Mouse (Mus musculus): ENCODE measurements at regions not wholly inside any gene's neighbourhood (a gene's known extent, or its start where the extent isn't known, plus 50 kb on each side); places are given as distances from the start of the nearest gene placed in this dataset.

DNA sequence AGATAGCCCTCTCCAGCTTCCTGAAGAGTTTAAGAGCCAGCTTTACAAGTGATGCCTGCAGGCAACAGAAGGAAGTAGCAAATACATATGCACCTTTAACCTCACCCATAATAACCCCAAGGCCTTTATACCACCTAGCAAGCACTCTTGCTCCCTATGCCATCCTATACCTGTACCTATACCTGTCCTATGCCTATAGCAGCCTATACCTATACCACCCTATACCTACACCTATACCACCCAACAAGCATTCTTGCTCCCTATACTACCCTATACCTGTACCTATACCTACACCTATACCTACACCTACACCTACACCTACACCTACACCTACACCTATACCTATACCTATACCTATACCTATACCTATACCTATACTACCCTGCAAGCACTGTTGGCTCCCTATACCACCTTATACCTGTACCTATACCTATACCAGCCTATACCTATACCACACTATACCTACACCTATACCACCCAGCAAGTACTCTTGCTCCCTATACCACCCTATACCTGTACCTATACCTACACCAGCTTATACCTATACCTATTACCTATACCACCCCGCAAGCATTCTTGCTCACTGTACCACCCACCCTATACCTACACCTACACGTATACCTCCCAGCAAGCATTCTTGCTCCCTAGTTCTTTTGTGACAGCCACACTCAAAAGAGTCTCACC, 120.9 kb downstream of the Mycn start:
- no peak for DNase-seq (ENCODE audit: low spot score in 2 of 2)

- no peak for DNase-seq (ENCODE audit: low spot score in 2 of 2)
Observed at GRCm38 (mm10) chr12:12819746-12820145, 122.0 kb downstream of the Mycn start.

DNA sequence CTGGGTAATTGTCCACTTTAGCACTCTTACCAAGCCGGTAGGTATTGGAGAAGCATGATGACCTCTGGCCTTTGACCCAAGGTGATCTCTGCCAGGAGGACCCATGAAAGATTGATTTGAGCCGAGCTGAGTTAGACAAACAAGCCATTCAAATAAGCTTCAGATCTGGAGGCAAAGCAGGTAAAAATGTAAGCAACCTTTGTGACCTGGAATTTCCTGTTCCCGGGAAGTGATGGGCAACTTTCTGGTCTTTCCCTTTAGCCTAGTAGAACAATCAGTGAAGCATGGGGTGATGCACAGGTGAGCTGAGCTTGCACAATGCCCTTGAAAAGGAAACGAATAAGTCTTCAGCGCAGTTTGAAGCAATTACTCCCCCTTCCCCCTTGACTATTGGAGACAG, 127.0 kb downstream of the Mycn start:
- no peak for DNase-seq (ENCODE audit: low spot score in 2 of 2)

DNA sequence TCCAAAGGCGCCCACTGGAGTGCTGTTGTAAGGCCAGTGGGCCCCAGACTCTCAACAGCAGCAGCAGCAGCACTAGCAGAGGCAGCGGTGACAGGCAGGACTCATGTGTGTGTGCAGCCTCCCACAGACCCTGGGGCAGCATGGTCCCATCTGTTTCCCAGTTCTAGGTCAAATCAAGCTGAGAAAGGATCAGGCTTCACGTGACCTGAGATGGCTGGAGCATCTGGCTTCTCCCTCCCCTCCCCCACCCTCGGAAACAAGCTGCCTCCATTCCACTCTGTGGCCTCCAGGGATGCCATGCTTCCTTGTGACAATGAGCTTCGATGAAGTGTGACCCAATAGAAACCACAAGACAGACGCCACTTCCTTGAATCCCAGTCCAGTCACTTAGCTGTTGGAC, 128.8 kb downstream of the Mycn start:
- DNase-seq (ENCODE audit: low spot score in 2 of 2) = no peak

DNA sequence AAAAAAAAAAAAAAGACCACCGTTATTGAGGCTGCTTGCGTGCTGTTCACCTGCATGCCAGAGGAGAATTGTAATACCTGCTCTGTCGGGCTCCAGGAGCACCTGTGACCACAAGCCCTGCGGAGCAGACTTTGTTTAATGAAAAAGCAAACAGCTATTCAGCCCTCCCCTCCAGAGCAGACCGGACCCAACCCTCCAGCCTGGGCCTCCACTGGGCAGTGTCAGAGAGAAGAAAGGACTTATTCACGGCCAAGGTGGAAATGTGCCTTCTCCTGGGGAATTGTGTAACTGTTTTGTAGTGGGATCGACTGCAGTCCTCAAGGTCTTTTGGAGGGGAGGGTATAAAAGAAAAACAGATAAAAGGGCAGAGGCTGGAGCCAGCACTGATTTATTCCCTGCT, 130.8 kb downstream of the Mycn start:
- DNase-seq (ENCODE audit: low spot score in 2 of 2) = no peak

DNA sequence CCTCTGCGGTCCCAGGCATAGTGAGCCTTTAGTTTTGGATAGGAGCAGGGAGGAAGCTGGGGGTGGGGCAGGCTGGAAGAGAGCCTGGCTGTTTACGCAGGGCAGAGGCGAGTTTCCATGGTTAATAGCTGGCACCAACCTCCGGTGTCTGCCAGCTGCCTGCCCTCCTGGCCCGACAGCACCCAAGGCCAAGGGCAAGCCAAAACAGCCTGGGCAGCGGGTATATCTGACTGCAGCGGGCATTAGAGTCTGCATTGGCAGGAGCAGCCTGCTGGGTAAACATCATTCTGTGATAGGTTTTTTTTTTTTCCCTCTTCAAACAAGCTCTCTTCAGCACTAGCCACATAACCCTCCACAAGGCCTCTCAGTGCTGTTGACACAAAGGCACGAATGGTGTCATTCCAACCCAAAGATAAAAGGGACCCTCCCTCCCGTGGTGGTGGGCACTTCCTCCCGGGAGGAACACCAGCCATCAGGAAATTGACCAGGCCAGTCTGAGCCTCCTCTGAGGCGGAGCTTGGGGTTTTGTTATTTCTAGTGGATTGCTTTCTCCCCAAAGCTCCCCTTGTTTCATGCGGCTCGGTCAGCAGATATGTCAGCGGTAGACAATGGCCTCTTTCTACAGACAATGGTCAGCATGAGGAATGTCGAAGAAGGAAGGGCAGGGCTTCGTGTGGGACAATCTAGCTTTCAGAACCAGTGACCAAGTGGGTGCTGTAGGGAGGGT, 131.4 kb downstream of the Mycn start:
- peak; percentile 68 to 77 for DNase-seq (ENCODE audit: low spot score in 2 of 2)

- no peak for DNase-seq (ENCODE audit: low spot score in 2 of 2)
Observed at GRCm38 (mm10) chr12:12808120-12808519, 133.6 kb downstream of the Mycn start.

DNA sequence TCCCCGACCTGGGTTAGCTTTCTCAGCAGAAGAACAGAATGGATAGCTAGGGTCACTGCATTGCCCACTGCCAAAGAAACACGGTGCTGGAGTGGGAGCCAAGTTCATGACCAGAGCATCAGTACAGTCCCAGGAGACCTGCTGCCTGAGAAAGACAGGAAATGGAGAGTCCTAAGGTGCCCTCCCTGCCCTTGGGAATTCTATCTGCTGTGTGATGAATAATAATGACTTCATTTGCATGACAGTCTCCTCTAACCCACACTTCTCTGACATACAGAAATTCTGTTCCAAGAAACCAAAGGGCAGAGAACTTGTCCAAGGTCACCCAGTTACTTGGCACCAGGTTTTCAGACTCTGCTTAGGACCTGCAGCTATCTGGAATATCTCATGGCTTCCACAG, 138.1 kb downstream of the Mycn start:
- DNase-seq (ENCODE audit: low spot score in 2 of 2) = no peak

DNA sequence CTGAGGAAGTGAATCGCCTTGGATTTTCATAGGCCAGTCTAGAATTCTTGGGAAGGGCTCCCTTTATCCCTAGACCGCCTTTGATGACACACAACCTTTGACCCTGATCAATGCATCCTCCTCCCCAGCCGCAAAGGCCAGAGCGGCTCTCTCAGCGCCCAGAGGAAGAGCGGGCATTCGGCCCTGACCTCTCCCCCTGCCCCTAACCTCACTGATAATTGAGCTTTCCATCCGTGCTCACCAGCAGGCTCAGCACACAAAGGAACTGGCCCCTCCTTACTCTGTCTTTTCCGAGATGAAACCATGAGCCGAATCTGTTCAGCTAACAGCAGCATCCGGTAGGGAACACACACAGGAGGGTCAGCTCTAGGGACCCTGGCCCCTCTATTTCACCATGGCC, 139.3 kb downstream of the Mycn start:
- DNase-seq (ENCODE audit: low spot score in 2 of 2) = no peak

DNA sequence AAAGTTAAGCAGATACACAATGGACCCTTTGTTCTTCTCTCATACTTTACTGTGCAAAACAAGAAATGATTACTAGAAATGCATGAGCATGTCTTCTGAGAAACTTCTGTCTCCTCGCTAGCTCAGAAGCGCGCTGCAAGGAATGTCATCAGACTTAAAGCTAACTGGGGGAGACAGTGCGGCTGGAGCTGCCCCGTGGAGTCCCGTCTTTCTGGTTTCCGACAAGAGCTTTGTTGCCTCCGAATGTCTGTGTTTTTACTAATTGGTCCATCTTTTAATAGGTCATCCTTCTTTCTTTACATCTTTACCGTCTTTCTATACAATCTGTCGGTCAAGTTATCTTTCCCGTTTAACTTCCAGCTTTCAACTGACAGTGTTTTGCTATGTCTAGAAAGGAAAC, 140.0 kb downstream of the Mycn start:
- no peak for DNase-seq (ENCODE audit: low spot score in 2 of 2)

- DNase-seq (ENCODE audit: low spot score in 2 of 2) = no peak
Observed at GRCm38 (mm10) chr12:12800120-12800519, 141.6 kb downstream of the Mycn start.

DNA sequence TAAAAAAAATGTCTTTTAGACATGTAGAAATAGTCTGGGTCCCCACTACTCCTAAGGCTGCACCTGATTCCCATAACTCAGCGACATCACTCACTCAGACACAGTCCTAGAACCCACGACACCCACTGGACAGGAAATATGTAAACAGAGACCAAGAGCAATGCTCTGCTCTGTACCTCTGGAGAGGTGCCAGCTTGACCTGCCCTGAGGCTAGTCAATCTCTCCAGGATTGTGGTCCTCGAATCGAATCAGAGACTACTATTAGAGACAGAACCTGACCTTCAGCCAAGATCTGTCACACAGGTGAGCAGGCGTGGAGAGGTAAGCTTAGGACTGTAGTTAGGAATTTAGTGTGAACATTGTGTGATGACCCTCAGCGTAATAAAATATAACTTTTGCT, 152.7 kb downstream of the Mycn start:
- no peak for DNase-seq (ENCODE audit: low spot score in 2 of 2)

DNA sequence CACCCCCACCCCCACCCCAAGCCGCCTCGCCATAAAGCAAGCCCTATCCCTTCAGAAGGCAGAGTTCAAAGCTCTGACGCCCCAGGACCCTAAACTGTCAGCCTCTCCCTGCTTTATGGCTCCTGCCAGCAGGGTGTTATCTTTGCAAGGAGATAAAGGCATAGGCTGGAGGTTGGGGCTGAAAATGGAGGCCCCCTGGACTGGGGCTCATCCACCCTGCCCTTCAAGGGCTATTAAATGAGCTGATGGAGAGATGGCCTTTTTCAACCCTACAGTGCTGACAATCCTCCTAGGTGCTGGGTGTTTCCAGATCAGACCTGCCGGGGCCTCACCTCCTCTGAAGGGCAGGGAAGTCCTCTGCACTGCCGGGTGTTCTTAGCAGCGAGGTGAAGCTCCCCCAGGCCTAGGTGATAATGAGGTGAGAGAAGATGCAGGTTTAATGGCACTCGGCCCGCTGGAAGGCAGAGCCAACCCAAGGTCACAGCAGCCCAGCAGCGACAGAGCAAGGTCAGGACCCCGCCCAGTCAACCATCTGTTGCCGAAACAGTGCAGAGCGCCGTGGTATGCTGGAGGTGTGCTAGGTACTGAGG, 153.4 kb downstream of the Mycn start:
- DNase-seq (ENCODE audit: low spot score in 2 of 2) = no peak

- DNase-seq (ENCODE audit: low spot score in 2 of 2) = no peak
Observed at GRCm38 (mm10) chr12:12787608-12788262, 154.0 kb downstream of the Mycn start.

DNA sequence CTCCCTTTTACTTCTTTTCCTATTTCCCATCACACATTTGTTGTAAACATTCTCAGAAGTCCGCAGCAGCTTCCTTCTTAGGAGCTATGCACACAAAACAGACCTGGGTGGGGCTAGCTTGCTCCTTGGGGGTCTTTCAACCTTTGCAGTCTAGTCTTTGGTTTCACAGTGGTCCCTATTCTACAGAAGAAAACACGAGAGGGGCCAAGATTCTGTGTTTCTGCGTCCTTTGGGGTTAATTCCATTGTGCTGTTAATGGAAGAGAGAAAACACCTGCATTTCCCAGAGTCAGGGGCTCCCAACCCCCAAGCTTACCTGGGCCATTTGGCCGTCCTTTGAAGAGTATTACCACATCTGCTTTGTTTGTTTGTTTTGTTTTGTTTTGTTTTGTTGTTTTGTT, 154.6 kb downstream of the Mycn start:
- no peak for DNase-seq (ENCODE audit: low spot score in 2 of 2)

DNA sequence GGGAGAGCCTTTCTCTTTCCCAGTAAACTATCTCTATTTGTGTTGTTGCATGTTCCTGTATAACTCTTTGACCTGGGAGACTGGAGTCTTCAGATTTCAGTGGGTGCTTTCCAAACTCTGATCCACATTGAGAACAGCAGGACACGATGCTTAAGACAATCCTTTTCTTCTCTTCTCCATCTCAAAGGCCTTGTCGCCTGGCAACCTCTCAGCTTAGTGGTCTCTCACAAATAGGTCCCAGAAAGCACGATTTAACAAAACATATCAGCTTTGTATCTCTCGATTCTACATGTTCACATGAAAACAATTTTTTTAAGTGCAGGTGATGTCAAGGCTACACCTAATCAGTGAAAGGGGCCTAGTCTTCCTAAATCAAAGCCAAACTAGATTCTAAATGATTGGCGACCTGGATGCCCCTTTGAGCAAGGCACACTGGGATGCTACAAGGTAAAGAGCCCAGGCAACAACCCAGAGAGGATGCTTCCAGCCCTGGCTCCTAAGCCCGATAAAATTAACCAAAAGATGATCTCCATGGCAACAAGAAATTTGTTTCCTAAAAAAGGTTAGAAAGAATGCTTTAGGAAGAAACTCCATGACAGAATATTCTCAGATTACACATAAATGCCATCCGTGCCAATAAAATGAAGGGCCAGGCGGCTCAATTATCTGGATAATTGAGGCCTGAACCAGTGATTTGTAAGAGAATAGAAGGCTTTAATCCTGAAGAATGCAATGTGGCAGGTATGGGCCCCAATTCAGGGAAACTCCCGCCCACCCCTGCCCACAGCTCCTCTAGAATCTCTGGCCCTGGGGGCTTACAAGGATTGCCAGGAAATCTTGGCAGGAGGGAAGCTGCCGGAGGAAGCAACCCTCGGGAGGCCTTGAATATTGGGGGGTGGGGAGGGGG, 157.8 kb downstream of the Mycn start:
- no peak for DNase-seq (ENCODE audit: low spot score in 2 of 2)

GRCm38 (mm10) chr12:12781526-12781925, 160.2 kb downstream of the Mycn start:
- no peak for DNase-seq (ENCODE audit: low spot score in 2 of 2)

- DNase-seq (ENCODE audit: low spot score in 2 of 2) = no peak
Observed at GRCm38 (mm10) chr12:12778563-12779256, 163.0 kb downstream of the Mycn start.

- DNase-seq (ENCODE audit: low spot score in 2 of 2) = no peak
Observed at GRCm38 (mm10) chr12:12777422-12777821, 164.3 kb downstream of the Mycn start.

- no peak for DNase-seq (ENCODE audit: low spot score in 2 of 2)
Observed at GRCm38 (mm10) chr12:12776783-12777182, 164.9 kb downstream of the Mycn start.

- no peak for DNase-seq (ENCODE audit: low spot score in 2 of 2)
Observed at GRCm38 (mm10) chr12:12770970-12771369, 170.7 kb downstream of the Mycn start.
